Mouse (Mus musculus): Measurements from ENCODE around the gene Zfp286. TPM values are rescaled to one million over a fixed set of nuclear protein-coding genes. Genes with fewer than 3 reads are reported as not detected.
"Not testable (repeated sequence)": the region's sequence is repeated elsewhere in the genome, so short reads cannot be mapped to it uniquely, and the experiment has no call there.

Gene Zfp286
- polyA plus RNA-seq, 1 experiment from 2014 or later = 27.6 TPM

DNA sequence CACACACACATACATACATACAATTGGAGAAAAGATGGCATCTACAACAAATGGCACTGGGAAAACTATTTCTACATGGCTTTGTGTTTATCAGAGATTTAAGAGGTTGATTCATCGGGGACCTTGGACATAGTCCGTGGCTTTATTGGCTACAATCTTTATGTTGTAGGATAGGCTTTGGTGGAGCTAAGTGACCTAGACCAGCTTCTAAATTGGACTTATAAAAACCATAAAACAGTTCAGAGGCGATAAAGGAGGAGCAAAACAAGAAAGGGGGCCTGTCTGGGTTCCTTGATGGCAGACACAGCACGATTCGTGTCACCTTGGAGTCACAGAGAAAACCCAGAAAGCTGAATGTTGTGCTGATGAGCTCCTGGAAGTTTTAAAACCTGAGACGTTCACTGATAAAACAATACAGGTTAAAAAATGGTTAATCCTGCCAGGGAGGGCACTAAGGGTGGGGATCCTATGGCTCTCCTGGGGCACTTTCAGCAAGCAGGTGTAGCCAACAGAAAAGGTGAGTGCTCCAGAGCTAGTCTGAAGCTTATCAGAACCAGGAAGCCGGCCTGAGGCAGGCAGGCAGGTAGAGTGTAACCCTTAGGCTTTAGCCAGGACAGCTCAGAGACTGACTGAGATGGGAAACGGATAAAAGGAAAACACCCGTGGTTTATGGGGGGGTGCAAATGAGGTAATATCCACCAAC, 28.4 kb downstream of the Zfp286 start:
- Histone ChIP-seq H3K27me3 (replicated peaks) (no peaks in the 10 kb centered on the region; the same call in 1 of the 2 replicates), H3K4me3 (no peak overlapping the region), H3K9ac (no peak overlapping the region), H3K9me3 (no peaks in the 10 kb centered on the region), H3K4me1 (peaks cover 6% of the 10 kb centered on the region; the same call in 1 of the 2 replicates), H3K27ac (no peak overlapping the region), H3K36me3 (no peaks in the 10 kb centered on the region), H3K4me2 (replicated peaks) (no peak overlapping the region)
- 70% methylated on average over 9 of the region's 9 CpGs for whole genome bisulfite sequencing
- no peak for ATAC-seq (ENCODE audit: low FRiP score, low read depth)

DNA sequence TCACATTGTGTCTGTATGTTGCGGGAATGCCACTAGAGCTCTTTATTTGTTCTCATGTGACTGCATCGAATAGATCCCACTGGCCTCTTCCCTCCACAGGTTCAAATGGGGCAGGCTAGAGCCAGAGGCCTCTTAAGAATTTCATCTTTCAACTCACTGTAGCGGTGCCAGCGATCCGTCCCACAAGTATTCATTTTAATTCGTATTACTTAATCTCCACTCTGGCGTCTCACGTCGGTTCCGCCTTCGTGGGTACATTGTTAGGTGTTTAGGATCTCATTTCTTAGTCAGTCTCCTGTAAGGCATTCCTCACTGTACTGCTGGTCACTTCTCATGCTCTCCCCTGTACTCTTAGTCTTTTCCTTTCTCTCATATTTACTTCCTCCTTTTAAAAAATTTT, 30.8 kb downstream of the Zfp286 start:
- Histone ChIP-seq H3K9ac (no peak overlapping the region), H3K4me2 (replicated peaks) (no peak overlapping the region), H3K27ac (no peak overlapping the region), H3K36me3 (no peaks in the 10 kb centered on the region), H3K27me3 (replicated peaks) (no peaks in the 10 kb centered on the region; the same call in 1 of the 2 replicates), H3K4me3 (no peak overlapping the region), H3K4me1 (peaks cover 6% of the 10 kb centered on the region; the same call in 1 of the 2 replicates), H3K9me3 (no peaks in the 10 kb centered on the region)
- no peak for ATAC-seq (ENCODE audit: low FRiP score, low read depth)
- WGBS = 89% methylated on average over 11 of the region's 11 CpGs

DNA sequence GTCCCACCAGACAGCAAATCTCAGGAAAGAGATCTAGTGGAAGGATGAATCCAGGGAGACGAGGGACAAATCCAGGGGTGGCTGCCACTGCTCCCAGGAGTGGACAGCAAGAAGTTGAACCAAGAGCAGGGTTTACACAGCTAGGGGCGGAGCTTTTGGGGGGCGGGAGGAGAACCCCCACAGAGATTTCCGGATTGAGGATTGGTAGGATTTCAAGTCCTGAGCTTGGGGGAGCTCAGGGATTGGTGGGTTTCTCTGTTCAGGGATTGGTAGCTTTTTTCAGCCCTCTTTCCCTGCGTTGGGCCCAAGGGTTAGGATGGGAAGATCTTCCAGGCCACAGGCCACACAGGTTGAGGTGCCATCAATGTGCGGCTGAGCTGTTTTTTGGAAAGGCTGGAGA, 31.4 kb downstream of the Zfp286 start:
- H3K9ac ChIP-seq = no peak overlapping the region
- H3K4me1 ChIP-seq = peaks cover 6% of the 10 kb centered on the region; the same call in 1 of the 2 replicates
- H3K27me3 ChIP-seq (replicated peaks) = no peaks in the 10 kb centered on the region; the same call in 1 of the 2 replicates
- no peak overlapping the region for H3K4me3 ChIP-seq
- ATAC-seq (ENCODE audit: low FRiP score, low read depth) = no peak
- no peak overlapping the region for H3K4me2 ChIP-seq (replicated peaks)
- no peaks in the 10 kb centered on the region for H3K9me3 ChIP-seq
- no peak overlapping the region for H3K27ac ChIP-seq
- 76% methylated on average over 6 of the region's 6 CpGs for WGBS
- no peaks in the 10 kb centered on the region for H3K36me3 ChIP-seq

- no peak overlapping the region for H3K27ac ChIP-seq
- ATAC-seq (ENCODE audit: low FRiP score, low read depth) = peak; percentile 68
- H3K4me2 ChIP-seq (replicated peaks) = peak overlapping the region; percentile 51
- H3K4me1 ChIP-seq = peaks cover 6% of the 10 kb centered on the region; the same call in 1 of the 2 replicates
- no peaks in the 10 kb centered on the region; the same call in 1 of the 2 replicates for H3K27me3 ChIP-seq (replicated peaks)
- H3K9me3 ChIP-seq = no peaks in the 10 kb centered on the region
- H3K4me3 ChIP-seq = 0 out of 2 replicates have a peak overlapping the region, but pooled peaks have one; percentile 12
- WGBS = 9% methylated on average over 7 of the region's 7 CpGs
- no peak overlapping the region for H3K9ac ChIP-seq
- H3K36me3 ChIP-seq = no peaks in the 10 kb centered on the region
Measured at GRCm38 (mm10) chr11:62757143-62757507, 32.1 kb downstream of the Zfp286 start.

DNA sequence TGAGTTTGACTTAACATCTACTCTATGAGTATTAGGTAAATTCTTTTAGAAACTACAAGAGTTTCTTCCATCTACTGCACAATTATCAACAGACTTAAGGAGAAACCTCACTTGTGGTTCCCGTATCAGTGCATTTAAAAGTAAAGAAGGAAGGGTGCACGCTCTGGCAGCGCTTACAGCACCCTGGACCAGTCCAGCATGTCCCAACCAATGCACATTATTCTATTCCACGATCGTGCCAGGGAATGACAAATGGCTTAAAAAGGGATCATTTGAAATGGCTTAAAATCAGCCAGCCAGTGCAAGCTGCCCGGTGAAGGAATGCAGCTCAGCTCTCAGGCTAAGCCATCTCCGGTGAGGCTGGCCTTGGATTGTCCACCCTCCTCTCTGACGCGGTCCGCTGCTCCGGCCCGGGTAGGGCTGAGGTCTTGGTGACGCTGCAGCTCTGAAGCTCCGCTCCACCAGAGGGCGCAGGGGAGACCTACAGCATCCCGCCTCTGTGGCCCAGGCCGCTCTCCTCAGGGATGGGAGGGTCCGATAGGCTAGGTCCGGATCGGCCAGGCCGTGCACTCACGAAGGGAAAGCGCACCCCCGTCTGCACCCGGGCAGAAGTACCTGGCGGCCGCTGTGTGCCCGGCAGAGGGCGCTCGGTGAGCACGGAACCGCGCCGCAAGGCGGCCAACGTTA, 32.7 kb downstream of the Zfp286 start:
- no peak overlapping the region for H3K27ac ChIP-seq
- peak overlapping the region; percentile 12; the same call in 1 of the 2 replicates for H3K4me3 ChIP-seq
- WGBS = 9% methylated on average over 36 of the region's 36 CpGs
- no peaks in the 10 kb centered on the region for H3K9me3 ChIP-seq
- H3K4me2 ChIP-seq (replicated peaks) = peak overlapping the region; percentile 51
- ATAC-seq (ENCODE audit: low FRiP score, low read depth) = peak; percentile 97
- H3K36me3 ChIP-seq = no peaks in the 10 kb centered on the region
- H3K4me1 ChIP-seq = peaks cover 6% of the 10 kb centered on the region; the same call in 1 of the 2 replicates
- H3K9ac ChIP-seq = peak overlapping the region; percentile 5; the same call in 1 of the 2 replicates
- H3K27me3 ChIP-seq (replicated peaks) = no peaks in the 10 kb centered on the region; the same call in 1 of the 2 replicates

GRCm38 (mm10) chr11:62752780-62753179, 36.5 kb downstream of the Zfp286 start, which contains the start of gene Gm10428:
Gene Gm10428, plus strand, starts transcription at chr11:62753100.
- H3K4me3 ChIP-seq = no peak within 1 kb of the TSS
- no peak within 1 kb of the TSS for H3K4me2 ChIP-seq (replicated peaks)
- 86% methylated on average over 8 of the region's 8 CpGs for WGBS
- H3K9ac ChIP-seq = no peak within 1 kb of the TSS
- no peak for ATAC-seq (ENCODE audit: low FRiP score, low read depth)
- H3K27ac ChIP-seq = no peak within 1 kb of the TSS
- no peaks in the 10 kb centered on the region; the same call in 1 of the 2 replicates for H3K27me3 ChIP-seq (replicated peaks)
- H3K9me3 ChIP-seq = no peaks in the 10 kb centered on the region
- H3K4me1 ChIP-seq = peaks cover 6% of the 10 kb centered on the region; the same call in 1 of the 2 replicates
- H3K36me3 ChIP-seq = no peaks in the 10 kb centered on the region

- no peak for ATAC-seq (ENCODE audit: low FRiP score, low read depth)
- no peak overlapping the region for H3K4me3 ChIP-seq
- no peak overlapping the region for H3K27ac ChIP-seq
- H3K9ac ChIP-seq = no peak overlapping the region
- peaks cover 3% of the 10 kb centered on the region; the same call in 1 of the 2 replicates for H3K4me1 ChIP-seq
- 55% methylated on average over 11 of the region's 11 CpGs for WGBS
- H3K36me3 ChIP-seq = no peaks in the 10 kb centered on the region
- H3K4me2 ChIP-seq (replicated peaks) = no peak overlapping the region
- no peaks in the 10 kb centered on the region; the same call in 1 of the 2 replicates for H3K27me3 ChIP-seq (replicated peaks)
- no peaks in the 10 kb centered on the region for H3K9me3 ChIP-seq
Measured at GRCm38 (mm10) chr11:62752191-62752590, 37.1 kb downstream of the Zfp286 start.

DNA sequence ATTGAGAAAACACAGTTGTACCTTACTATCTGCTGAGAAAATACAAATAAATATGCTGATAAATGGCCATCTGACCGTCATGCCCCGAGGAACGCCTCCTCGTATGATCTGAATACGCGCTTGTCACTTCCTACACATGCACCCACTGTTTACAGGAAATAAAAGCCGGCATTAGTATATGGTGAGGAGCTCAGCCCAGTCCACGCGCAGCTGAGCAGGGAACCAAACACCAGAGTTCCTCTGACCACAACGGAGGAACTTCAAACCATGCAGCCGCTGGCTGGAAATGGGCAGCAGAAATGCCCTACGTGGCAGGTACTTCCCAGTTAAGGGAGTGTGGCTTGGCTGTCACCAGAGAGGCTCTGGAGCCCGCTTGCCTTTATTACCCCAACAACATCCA, 39.8 kb downstream of the Zfp286 start:
- not testable (repeated sequence) for H3K4me3 ChIP-seq; H3K27ac ChIP-seq; H3K9me3 ChIP-seq; H3K4me1 ChIP-seq; H3K9ac ChIP-seq; ATAC-seq (ENCODE audit: low FRiP score, low read depth); H3K4me2 ChIP-seq (replicated peaks); H3K27me3 ChIP-seq (replicated peaks); H3K36me3 ChIP-seq
- WGBS = 92% methylated on average over 13 of the region's 13 CpGs

- H3K4me1 ChIP-seq = no peaks in the 10 kb centered on the region
- no peak overlapping the region for H3K9ac ChIP-seq
- H3K4me2 ChIP-seq (replicated peaks) = no peak overlapping the region
- 70% methylated on average over 4 of the region's 4 CpGs for WGBS
- H3K4me3 ChIP-seq = no peak overlapping the region
- no peak overlapping the region for H3K27ac ChIP-seq
- no peaks in the 10 kb centered on the region; the same call in 1 of the 2 replicates for H3K27me3 ChIP-seq (replicated peaks)
- H3K9me3 ChIP-seq = no peaks in the 10 kb centered on the region
- no peak; the same call in 1 of the 2 replicates for ATAC-seq (ENCODE audit: low FRiP score, low read depth)
- H3K36me3 ChIP-seq = no peaks in the 10 kb centered on the region
Measured at GRCm38 (mm10) chr11:62748062-62748461, 41.2 kb downstream of the Zfp286 start.

DNA sequence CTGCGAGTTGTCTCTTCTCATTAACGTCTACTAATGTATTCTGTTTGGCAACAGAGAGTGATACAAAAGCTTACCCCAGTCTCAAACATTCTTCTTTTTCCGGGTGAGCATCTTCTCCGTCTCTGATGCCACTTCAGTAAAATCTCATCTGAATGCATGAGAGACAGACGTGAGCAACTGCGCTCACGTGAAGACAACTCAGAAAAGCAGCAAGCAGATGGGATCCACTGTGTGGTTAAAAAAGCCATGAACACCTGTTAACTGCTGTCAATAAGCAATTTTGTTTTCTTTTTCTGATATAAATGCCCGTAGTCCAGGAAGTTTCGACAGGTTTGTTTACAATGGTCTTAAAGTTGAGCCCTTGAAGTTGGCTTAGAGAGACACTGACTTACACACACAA, 42.0 kb downstream of the Zfp286 start:
- Histone ChIP-seq H3K4me3 (no peak overlapping the region), H3K4me1 (no peaks in the 10 kb centered on the region), H3K4me2 (replicated peaks) (no peak overlapping the region), H3K9me3 (no peaks in the 10 kb centered on the region), H3K27ac (no peak overlapping the region), H3K27me3 (replicated peaks) (no peaks in the 10 kb centered on the region; the same call in 1 of the 2 replicates), H3K9ac (no peak overlapping the region), H3K36me3 (no peaks in the 10 kb centered on the region)
- ATAC-seq (ENCODE audit: low FRiP score, low read depth) = no peak
- 77% methylated on average over 9 of the region's 9 CpGs for WGBS

- Histone ChIP-seq H3K4me2 (replicated peaks) (peak overlapping the region; percentile 66), H3K27me3 (replicated peaks) (no peaks in the 10 kb centered on the region; the same call in 1 of the 2 replicates), H3K9ac (no peak overlapping the region), H3K27ac (no peak overlapping the region), H3K36me3 (no peaks in the 10 kb centered on the region), H3K9me3 (no peaks in the 10 kb centered on the region), H3K4me3 (peak overlapping the region; percentile 32), H3K4me1 (no peaks in the 10 kb centered on the region)
- WGBS = 3% methylated on average over 27 of the region's 27 CpGs
- peak; percentile 81; the same call in 1 of the 2 replicates for ATAC-seq (ENCODE audit: low FRiP score, low read depth)
Measured at GRCm38 (mm10) chr11:62746001-62746533, 43.2 kb downstream of the Zfp286 start.

GRCm38 (mm10) chr11:62744103-62744502, 45.2 kb downstream of the Zfp286 start:
- Histone ChIP-seq H3K27me3 (replicated peaks) (no peaks in the 10 kb centered on the region; the same call in 1 of the 2 replicates), H3K9ac (no peak overlapping the region), H3K36me3 (no peaks in the 10 kb centered on the region), H3K4me1 (no peaks in the 10 kb centered on the region), H3K9me3 (no peaks in the 10 kb centered on the region), H3K4me2 (replicated peaks) (no peak overlapping the region), H3K4me3 (no peak overlapping the region), H3K27ac (no peak overlapping the region)
- 49% methylated on average over 5 of the region's 5 CpGs for WGBS
- no peak for ATAC-seq (ENCODE audit: low FRiP score, low read depth)

All from neural tube, embryonic 12.5 days (tissue).